Mouse (Mus musculus) heart, embryonic 14.5 days (tissue): ENCODE measurements around the gene Sfxn5. TPM values are rescaled to one million over a fixed set of nuclear protein-coding genes. Genes with fewer than 3 reads are reported as not detected.

ENCODE experiments used
- ATAC-seq: fragments of 200-750 bp; cut with Nextera tagmentation; 2 replicates; pipeline ENCODE4 v1.8.0; 2017; ENCODE audit warnings: low read depth, moderate TSS enrichment; ENCODE audit not compliant: insufficient number of reproducible peaks, insufficient read depth, low FRiP score
- H3K27ac ChIP-seq, 2 experiments: fragments of 200-500 bp in 1 of 2; fragments of 300-500 bp in 1 of 2; sonication (generic) in 1 of 2; replicated peaks in 1 of 2; 2 replicates each; pipeline ENCODE4 v1.5.1; 2012 to 2014; ENCODE audit warnings: low read depth in 2 of 2, low read length in 2 of 2, control low read depth in 1 of 2, mild to moderate bottlenecking in 1 of 2, mixed read lengths in 1 of 2; ENCODE audit not compliant: control insufficient read depth in 1 of 2, insufficient read depth in 1 of 2
- H3K27me3 ChIP-seq: fragments of 300-500 bp; sonication (generic); 2 replicates; pipeline ENCODE4 v1.6.1; 2014; ENCODE audit warnings: mild to moderate bottlenecking, low read length, control low read depth; ENCODE audit not compliant: control insufficient read depth, insufficient read depth
- H3K36me3 ChIP-seq: fragments of 300-500 bp; sonication (generic); 2 replicates; pipeline ENCODE4 v1.6.1; 2014; ENCODE audit warnings: mild to moderate bottlenecking, control low read depth, low read length, mixed read lengths; ENCODE audit not compliant: control insufficient read depth, insufficient read depth
- H3K4me1 ChIP-seq, 2 experiments: fragments of 200-500 bp in 1 of 2; fragments of 300-500 bp in 1 of 2; sonication (generic) in 1 of 2; 2 replicates each; pipeline ENCODE4 v1.6.1; 2012 to 2014; ENCODE audit warnings: low read length in 2 of 2, control low read depth in 1 of 2, mixed read lengths in 1 of 2; ENCODE audit not compliant: control insufficient read depth in 2 of 2, insufficient read depth in 2 of 2
- H3K4me2 ChIP-seq: fragments of 300-500 bp; sonication (generic); 2 replicates; pipeline ENCODE4 v1.6.1; 2014; ENCODE audit warnings: mild to moderate bottlenecking, low read length
- H3K4me3 ChIP-seq, 2 experiments: fragments of 200-500 bp in 1 of 2; fragments of 300-500 bp in 1 of 2; sonication (generic) in 1 of 2; 2 replicates each; pipeline ENCODE4 v1.5.1; 2012 to 2014; ENCODE audit warnings: low read length in 2 of 2, mild to moderate bottlenecking in 2 of 2, control low read depth in 1 of 2, low read depth in 1 of 2, moderate library complexity in 1 of 2; ENCODE audit not compliant: control insufficient read depth in 1 of 2, insufficient read depth in 1 of 2
- H3K9ac ChIP-seq: fragments of 300-500 bp; sonication (generic); 2 replicates; pipeline ENCODE4 v1.6.1; 2014; ENCODE audit warnings: mild to moderate bottlenecking, low read length
- H3K9me3 ChIP-seq: fragments of 300-500 bp; sonication (generic); 2 replicates; pipeline ENCODE4 v1.6.1; 2016; ENCODE audit warnings: low read length, control low read depth; ENCODE audit not compliant: control insufficient read depth
- WGBS: fragments of 180-500 bp; shearing (Covaris S2); extraction: QIAGEN DNeasy Blood & Tissue Kit; methylation state at CpG from one replicate; pipeline ENCODE4 v1.1.7; 2014; 5-methylcytosine and 5-hydroxymethylcytosine counted together
- polyA plus RNA-seq: library from polyadenylated mRNA; unstranded; fragments of >200 nt; fragmentation: Nextera tagmentation; extraction: Ambion mirVana; gene quantifications from 2 replicates; pipeline ENCODE4 v1.2.1, GENCODE M21; 2014

Sfxn5 gene
- polyA plus RNA-seq, 1 experiment from 2014 or later: 2.7 TPM

DNA sequence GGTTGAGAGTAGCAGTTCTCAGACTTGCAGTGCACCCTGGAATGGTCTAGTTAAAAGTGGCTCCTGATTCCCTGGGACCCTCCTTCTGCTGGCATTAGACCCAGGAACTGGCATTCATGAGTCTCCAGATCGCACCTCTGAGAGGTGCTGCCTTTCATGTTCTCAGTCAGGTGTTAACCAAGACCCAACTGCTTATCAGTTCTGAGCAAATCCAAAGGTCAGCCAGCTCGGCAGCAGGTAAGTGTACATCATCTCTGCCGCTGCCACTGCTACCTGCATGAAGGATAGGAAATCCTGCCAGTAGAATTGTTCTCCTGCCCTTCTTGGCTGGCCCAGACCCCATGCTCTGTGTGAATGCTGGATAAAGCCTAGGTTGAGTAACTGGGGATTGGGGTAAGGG, 102.5 kb downstream of the Sfxn5 start:
- Histone ChIP-seq H3K9ac (no peak overlapping the region), H3K36me3 (no peaks in the 10 kb centered on the region), H3K9me3 (no peaks in the 10 kb centered on the region), H3K4me2 (no peak overlapping the region), H3K27ac (no peak overlapping the region), H3K4me3 (no peak overlapping the region), H3K27me3 (no peaks in the 10 kb centered on the region), H3K4me1 (peaks cover 0 to 2% of the 10 kb centered on the region in 2 experiments; a peak in 1 of 4 replicates)
- 64% methylated on average over 3 of the region's 3 CpGs for WGBS
- ATAC-seq: no peak

DNA sequence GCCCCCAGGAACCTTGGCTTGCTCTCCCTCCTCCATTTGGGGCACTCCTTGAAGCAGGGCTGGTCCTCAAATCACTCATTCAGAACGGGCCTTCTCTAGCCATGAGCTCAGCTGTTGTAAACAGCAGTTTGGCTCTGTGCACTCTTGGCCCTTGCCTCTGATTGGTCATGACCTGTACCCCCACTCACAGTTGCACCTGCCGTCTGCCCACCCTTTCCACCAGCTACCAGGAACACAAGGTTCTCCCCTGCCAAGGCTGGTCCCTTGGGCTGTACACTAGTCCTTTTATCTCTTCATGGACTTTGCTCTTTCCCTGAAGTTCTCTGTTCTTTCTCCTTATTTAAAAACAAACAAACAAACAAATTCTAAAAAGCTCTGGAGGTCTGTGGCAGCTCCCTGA, 105.7 kb downstream of the Sfxn5 start:
- no peaks in the 10 kb centered on the region for H3K9me3 ChIP-seq
- H3K36me3 ChIP-seq: no peaks in the 10 kb centered on the region
- no peak overlapping the region for H3K4me2 ChIP-seq
- H3K4me3 ChIP-seq: no peak overlapping the region
- H3K4me1 ChIP-seq: no peaks in the 10 kb centered on the region
- no peaks in the 10 kb centered on the region for H3K27me3 ChIP-seq
- no peak for ATAC-seq
- 73% methylated on average over 2 of the region's 2 CpGs for whole genome bisulfite sequencing
- H3K27ac ChIP-seq: no peak overlapping the region
- no peak overlapping the region for H3K9ac ChIP-seq

DNA sequence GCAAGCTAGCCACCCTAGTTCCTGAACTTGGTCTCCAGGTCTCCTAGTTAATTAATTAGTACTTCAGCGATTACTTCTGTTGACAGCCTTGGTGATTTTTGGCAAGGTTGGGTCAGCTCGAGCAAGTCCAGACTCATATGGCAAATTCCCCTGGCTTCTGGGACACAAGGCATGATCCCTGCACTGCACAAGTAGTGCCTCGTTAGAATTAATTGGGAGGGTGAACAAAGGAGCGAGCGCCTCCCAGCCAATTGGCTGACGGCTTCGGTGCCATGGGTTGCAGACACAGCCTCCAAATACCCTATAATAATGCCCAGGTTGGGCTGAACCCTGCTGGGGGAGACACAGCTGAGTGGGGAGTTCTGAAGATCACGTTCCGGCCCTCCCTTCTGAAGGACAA, 106.7 kb downstream of the Sfxn5 start:
- H3K9ac ChIP-seq: no peak overlapping the region
- no peak for ATAC-seq
- H3K4me3 ChIP-seq: no peak overlapping the region
- WGBS: 81% methylated on average over 9 of the region's 9 CpGs
- H3K4me2 ChIP-seq: no peak overlapping the region
- H3K36me3 ChIP-seq: no peaks in the 10 kb centered on the region
- H3K27ac ChIP-seq: no peak overlapping the region
- no peaks in the 10 kb centered on the region for H3K4me1 ChIP-seq
- no peaks in the 10 kb centered on the region for H3K27me3 ChIP-seq
- H3K9me3 ChIP-seq: no peaks in the 10 kb centered on the region

DNA sequence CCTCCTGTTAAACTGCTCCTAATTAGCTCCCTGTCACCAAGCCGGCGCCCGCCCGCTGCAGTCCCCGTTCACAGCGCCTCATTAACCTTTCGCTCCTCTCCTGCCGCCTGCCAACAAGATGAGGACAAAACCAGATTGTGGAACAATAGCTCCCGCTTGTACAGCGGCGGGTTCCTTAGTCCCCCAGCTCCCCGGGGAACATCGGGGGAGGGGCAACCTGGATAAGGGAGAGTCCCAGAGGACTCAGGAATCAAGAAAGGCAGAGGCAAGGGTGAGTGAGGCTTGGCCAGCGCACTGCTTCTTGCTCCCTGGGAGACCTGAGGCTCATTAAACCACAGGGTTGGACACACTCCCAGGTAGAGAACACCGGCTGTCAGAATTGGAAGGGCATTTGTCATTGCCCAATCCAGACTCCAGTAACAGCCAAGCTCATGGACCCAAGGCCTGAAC, 108.8 kb downstream of the Sfxn5 start:
- H3K27ac ChIP-seq: no peak overlapping the region
- no peak overlapping the region for H3K4me2 ChIP-seq
- H3K9ac ChIP-seq: no peak overlapping the region
- no peaks in the 10 kb centered on the region for H3K36me3 ChIP-seq
- no peak overlapping the region for H3K4me3 ChIP-seq
- H3K27me3 ChIP-seq: no peaks in the 10 kb centered on the region
- no peaks in the 10 kb centered on the region for H3K9me3 ChIP-seq
- WGBS: 59% methylated on average over 15 of the region's 15 CpGs
- ATAC-seq: no peak
- H3K4me1 ChIP-seq: no peaks in the 10 kb centered on the region

GRCm38 (mm10) chr6:85223498-85224150, 109.6 kb downstream of the Sfxn5 start:
- ATAC-seq: no peak
- 63% methylated on average over 14 of the region's 14 CpGs for WGBS
- no peaks in the 10 kb centered on the region for H3K27me3 ChIP-seq

DNA sequence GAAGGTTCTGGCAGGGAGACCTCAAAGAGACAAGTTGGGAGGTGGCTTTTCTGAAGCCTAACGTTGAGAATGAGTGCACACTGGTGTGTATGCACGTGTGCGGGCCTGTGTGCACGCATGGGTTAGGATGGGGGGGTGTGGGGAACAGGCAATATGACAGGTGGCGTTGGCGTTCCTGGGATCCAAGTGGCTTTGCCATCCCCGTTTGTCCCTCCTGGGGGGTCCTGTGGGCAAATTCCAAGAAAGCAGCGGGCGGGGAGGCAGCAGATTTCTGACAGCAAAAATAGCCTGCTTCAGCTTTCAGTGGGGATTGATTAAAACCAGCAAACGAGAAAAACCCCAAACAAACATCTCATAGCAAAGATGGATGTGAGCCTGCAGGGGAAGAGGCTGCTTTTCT, 110.7 kb downstream of the Sfxn5 start:
- Histone ChIP-seq H3K27ac (no peak overlapping the region), H3K4me3 (no peak overlapping the region), H3K4me1 (no peaks in the 10 kb centered on the region), H3K9me3 (no peaks in the 10 kb centered on the region), H3K27me3 (no peaks in the 10 kb centered on the region), H3K9ac (no peak overlapping the region), H3K4me2 (no peak overlapping the region), H3K36me3 (no peaks in the 10 kb centered on the region)
- WGBS: 82% methylated on average over 10 of the region's 10 CpGs
- no peak for ATAC-seq

More at GRCm38 (mm10) chr6:85223498-85224150, 109.6 kb downstream of the Sfxn5 start:
- Histone ChIP-seq H3K4me1 (no peaks in the 10 kb centered on the region), H3K36me3 (no peaks in the 10 kb centered on the region), H3K4me3 (no peak overlapping the region), H3K4me2 (no peak overlapping the region), H3K27ac (no peak overlapping the region), H3K9ac (no peak overlapping the region), H3K9me3 (no peaks in the 10 kb centered on the region)

DNA sequence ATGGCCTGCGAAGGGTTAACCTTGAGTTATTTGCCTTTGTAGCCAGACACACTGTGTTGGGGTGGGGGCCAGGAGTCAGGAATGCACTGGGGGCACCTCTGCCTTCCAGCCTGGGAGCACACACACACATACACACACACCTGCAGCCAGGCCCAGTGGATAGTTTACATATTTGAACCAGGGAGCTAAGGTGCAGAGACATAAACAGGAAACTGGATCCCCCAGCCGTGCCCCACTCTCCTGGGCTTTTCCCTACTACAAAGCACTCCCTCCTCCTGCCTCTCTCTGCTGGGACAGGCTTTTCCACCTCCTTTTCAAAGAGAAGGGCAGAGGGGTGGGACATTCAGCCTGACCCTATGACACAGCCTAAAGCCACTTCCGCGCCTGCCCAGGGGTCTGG, 112.3 kb downstream of the Sfxn5 start:
- ATAC-seq: no peak
- Histone ChIP-seq H3K4me3 (no peak overlapping the region), H3K27me3 (no peaks in the 10 kb centered on the region), H3K9me3 (no peaks in the 10 kb centered on the region), H3K36me3 (no peaks in the 10 kb centered on the region), H3K9ac (no peak overlapping the region), H3K27ac (no peak overlapping the region), H3K4me1 (no peaks in the 10 kb centered on the region), H3K4me2 (no peak overlapping the region)
- 62% methylated on average over 4 of the region's 4 CpGs for WGBS

DNA sequence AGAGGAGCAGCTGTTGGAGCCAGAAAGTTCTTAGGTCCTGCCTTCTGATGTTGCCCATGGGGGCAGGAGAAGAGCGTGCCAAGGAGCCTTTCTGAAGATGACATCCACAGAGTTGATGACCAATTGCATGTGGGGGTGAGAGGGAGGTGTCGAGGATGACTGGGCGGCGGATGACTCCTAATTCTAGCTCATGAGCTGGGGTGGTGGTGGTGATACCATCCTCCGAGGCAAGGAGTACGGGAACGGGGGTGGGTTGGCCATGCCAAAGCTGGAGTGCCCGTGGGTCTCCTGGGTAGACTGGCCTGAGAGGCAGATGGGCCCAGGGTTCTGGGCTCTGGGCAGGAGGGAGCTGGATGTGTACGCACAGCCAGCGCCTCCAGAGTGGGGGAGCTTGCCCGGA, 113.5 kb downstream of the Sfxn5 start:
- no peak overlapping the region for H3K27ac ChIP-seq
- no peak overlapping the region for H3K4me2 ChIP-seq
- no peaks in the 10 kb centered on the region for H3K9me3 ChIP-seq
- 90% methylated on average over 11 of the region's 11 CpGs for WGBS
- H3K9ac ChIP-seq: no peak overlapping the region
- H3K27me3 ChIP-seq: no peaks in the 10 kb centered on the region
- ATAC-seq: no peak
- peaks cover 0 to 3% of the 10 kb centered on the region in 2 experiments; a peak in 1 of 4 replicates for H3K4me1 ChIP-seq
- no peak overlapping the region for H3K4me3 ChIP-seq
- H3K36me3 ChIP-seq: no peaks in the 10 kb centered on the region
